Mouse (Mus musculus) embryo, embryonic 11.5 days (tissue): ENCODE measurements around the gene Pif1.

ENCODE experiments used
- DNase-seq: peaks from one replicate; pipeline ENCODE4 v3.0.0-alpha.2; 2012; ENCODE audit warnings: low read depth, low spot score

Pif1 gene

DNA sequence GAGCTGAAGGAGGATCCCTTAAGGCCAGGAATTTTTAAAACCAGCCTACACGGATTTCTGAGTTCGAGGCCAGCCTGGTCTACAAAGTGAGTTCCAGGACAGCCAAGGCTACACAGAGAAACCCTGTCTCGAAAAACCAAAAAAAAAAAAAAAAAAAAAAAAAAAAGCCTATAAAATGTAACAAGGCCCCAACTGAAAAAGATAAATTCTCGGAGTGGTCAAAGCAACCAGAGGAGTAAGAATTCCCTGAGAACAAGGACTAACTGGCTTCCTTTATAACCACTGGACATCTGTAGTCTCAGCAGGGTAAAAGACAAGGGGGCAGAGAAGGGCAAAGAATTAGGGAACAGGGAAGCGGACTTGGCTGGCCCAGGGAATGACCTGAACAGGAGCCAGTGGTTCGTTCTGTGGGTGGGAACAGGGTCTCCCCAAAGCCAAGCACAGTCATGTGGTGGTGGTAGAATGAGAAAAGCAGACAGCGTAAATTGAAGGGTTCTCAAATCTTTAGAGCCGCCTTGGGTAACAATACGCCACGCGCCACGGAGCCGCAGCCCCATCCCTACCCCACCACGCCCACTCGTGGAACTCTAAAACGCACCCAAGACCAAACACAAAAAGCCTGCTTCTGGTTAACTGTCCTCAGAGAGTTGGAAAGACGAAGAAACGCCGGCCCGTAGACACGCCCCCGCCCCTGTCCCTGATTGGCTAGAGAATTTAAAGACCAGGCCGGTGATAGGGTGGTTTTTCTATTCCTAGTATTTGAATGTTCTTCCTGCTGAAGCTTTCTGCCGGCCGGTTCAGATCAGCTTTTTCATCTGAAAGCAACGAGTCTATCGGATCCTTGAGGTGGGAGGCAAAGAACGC lies at the start of gene Pif1:
Gene Pif1 (plus strand): TSS at position 755 of the 864 bp plus-strand sequence.
- peak; percentile 79 for DNase-seq

GRCm38 (mm10) chr9:65537901-65538630 lies 48.9 kb upstream of the Pif1 start:
- DNase-seq = no peak

DNA sequence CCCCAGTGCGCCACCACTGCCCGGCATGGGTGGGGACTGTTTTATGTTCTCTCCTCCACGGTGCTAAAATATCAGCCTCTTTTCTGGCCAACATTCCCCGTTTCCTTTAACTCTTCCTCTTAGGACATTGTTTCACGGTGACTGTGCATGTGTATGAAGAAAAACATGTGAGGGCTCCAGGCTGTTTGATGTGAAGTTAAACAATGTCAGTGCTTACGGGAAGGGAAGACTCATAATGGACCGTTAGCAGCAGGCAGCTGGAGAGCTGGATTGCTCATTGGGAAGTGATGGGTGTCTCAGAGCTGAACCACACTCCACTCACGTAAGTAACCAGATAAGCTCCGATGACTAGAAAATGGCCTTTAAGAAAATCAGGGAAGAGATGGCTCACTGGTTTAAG lies 47.3 kb upstream of the Pif1 start:
- DNase-seq = no peak

GRCm38 (mm10) chr9:65541126-65542068 lies 45.6 kb upstream of the Pif1 start:
- DNase-seq = no peak

- no peak for DNase-seq
Observed at GRCm38 (mm10) chr9:65542111-65542524, 44.8 kb upstream of the Pif1 start.

DNA sequence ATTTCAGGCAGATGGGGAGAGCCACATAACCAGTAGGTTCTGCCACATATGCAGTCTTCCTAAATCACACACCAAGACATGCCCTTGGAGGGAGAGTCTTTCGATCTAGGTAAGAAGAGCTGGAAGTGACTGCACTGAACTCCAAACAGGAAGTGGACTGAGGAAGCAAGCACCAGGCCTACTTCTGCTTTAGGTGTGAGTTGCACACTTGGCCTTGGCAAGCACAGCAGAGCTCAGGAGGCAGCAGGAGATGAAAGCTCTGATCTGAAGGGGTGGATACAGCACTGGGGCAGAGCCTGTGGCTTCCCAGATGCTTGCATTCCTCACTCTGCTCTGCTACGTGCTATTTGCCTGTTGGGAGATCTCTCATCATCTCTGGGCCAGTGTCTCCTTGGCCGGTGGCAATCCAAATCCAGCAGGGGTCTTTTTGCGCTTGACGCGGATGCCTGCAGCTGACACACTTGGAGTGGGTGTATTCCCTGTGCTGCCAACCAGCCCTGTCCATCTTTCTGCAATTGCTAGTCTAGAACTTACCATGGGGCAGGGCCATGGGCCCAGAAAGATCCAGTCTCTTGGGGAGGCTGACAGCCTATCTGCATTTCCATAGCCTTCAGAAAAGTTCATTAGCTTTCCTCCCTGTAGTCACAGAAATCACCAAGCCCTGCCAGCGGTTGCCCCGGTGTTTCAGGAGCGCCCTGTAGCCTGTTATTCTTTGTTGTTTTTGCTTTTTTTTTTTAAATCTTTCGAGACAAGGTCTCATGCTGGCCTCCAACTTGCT lies 41.1 kb upstream of the Pif1 start:
- no peak for DNase-seq

DNA sequence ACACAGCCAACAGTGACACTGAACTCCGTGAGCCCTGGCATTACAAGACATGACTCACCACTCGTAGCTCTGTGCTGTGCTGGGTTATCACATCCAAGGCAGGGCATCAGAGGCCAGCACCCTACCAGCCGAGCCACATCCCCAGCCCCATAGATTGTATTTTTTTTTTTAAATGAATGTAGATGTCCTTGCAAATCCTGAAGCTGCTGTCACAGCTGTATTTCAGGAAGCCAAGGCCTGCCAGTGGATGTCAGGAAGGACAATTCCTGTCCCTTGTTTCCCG lies 40.6 kb upstream of the Pif1 start:
- no peak for DNase-seq

DNA sequence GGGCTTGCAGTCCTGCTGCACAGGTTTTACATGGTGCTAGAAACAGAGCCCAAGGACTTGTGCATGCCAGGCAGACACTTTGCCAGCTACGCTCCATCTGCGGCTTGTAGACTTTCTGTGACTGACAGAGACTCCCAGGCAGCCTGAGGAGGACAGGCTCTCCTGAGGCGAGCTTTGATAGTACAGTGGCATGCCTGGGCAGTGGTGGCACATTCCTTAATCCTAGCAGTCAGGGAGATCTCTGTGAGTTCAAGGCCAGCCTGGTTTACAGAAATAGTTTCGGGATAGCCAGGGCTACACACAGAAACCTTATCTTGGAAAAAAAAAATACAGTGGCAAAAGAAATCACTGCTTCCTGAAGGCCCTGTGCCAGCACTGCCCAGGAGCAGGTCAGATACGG lies 39.8 kb upstream of the Pif1 start:
- DNase-seq = no peak

GRCm38 (mm10) chr9:65547844-65548243 lies 39.1 kb upstream of the Pif1 start:
- DNase-seq = no peak

DNA sequence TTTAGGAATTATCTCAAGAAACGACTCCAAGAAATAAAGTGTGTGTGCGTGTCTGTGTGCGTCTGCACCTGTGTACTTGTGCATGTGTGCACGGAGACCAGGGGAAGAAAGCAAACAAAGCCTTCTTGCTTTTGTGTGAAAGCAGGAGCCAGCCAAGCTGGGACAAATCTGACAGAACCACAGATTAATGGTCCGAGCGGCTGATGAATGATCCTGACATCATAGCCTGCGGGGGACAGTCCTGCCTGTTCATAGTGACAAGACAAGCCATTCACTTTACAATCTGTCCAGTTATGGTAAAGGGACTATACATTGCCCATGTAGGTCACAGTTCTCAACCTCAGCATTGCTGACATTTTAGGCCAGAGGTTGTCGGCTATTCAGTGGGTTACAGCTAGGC lies 38.6 kb upstream of the Pif1 start:
- no peak for DNase-seq

DNA sequence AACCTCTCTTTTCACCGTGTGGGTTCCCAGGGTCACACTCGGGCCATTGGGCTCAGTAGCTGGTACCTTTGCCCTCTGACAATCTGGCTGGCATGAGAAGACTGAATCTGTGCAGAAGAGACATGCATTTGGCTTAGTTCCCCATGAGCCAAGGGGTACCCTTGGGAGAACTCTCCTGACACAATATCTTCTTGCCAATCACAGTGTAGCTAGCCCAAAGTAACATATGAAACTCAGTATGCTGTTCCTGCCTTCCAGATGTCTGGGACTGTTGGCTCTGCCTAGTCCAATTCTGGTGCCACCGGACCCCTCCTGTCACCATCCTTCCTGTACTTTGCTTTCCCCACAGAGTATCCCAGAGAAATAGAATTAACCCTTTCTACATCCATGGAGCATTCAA lies 37.8 kb upstream of the Pif1 start:
- DNase-seq = no peak

DNA sequence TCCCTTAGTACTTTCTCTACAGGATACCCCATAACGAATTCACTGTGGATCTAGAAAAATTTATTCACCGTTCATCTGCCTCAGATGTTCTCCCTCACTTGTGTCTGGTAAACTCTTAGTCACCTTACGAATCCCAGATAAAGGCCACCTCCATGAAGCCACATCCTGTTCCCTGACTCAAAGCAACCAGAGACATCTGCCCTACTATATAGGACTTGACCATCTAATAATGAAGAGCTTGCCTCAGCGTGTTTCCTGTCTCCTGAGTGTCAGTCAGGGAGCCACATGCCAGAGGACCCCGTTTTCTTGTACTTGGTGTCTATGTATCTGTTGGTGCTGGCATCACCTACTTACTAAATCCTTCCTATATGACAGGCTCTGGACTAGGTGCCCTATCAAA lies 37.3 kb upstream of the Pif1 start:
- no peak for DNase-seq

DNA sequence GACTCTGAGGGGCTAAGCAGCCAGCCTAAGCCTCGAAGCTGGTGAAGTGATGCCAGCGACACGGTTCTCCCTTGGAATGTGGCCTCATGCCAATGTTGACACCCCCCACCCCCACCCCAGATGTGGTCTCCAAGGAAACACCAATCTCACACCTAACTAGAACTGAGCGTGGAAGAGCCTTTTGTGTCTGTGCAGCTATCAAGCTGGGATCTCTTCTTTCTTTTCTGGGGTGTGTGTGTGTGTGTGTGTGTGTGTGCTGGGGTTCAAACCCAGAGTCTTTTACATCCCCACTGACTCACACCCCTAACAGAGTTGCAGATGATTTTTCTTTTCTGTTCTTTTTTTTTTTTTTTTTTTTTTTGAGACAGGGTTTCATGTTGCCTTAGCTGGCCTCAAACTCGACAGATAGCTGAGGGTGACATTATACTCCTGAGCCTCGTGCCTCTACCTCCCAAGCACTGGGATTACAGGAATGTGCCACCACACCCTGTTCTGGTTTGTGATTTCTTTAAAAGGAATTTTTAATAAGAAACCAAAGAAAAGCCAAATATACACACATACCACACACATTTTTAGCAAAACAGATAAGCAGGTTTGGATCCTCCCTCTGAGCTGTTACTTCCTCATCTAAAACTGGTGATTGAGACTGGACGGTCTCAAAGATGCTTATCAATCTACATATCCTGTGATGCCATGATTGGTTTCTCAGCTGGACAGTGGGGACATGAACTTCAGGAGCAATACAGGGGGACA lies 36.7 kb upstream of the Pif1 start:
- no peak for DNase-seq

DNA sequence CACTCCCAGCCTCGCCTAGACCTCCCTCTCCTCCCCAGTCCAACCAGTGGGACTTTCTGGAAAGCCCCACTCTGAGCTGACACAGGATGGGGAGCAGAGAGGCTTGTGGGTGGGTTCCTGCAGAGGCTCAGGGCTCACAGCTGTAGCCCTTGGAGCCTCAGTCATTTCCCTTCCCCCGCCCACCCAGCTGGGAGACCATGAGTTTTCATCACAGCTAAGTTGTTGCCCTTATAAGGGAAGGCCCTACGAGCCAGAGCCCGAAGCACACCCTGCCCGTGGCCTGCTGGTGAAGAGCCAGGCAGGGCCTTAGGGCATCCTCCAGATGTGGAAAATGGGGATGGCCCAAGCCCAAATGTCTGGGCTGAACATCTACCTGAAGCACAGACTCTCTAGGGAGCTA lies 35.9 kb upstream of the Pif1 start:
- peak; percentile 41 for DNase-seq

DNA sequence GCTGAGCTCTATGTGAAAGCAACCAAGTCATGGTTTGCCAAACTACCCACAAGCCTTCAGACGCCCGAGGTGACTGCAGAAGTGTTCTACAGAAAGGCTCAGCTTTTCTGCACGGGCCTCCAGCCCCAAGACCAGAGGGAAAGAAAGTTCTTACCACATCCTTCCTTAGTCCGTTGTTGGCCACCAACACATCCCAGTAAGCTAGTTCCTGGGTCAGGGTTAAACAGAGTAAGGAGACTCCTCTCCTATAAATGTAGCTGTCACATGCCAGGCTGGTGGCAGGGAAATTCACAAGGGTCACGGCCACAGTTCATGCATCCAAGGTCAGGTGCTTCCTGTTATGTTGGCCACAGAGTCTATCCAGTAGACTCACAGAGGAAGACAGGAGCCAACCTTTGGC lies 34.8 kb upstream of the Pif1 start:
- no peak for DNase-seq

GRCm38 (mm10) chr9:65552711-65553110 lies 34.2 kb upstream of the Pif1 start:
- DNase-seq = no peak

- DNase-seq = no peak
Observed at GRCm38 (mm10) chr9:65555001-65555405, 32.0 kb upstream of the Pif1 start.

DNA sequence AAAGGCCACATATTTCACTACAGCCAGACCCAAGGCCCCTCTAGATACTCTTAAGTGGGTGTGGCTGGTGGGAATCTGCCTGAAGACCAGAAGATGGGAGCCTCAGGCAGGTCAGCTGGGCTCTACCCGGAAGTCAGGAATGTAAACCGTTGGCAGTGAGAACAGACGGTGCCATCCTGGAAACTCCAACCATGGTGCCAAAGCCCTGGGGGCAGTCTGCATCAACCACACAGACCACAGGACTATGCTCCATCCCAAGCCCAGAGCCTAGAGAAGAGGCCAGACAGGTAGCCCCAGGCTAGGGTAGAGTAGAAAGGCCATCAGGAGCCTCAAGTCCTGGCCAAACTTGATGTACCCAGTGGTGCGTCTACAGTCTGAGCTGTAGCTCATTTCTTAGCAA lies 31.3 kb upstream of the Pif1 start:
- no peak for DNase-seq

GRCm38 (mm10) chr9:65556349-65556748 lies 30.6 kb upstream of the Pif1 start:
- DNase-seq = no peak

DNA sequence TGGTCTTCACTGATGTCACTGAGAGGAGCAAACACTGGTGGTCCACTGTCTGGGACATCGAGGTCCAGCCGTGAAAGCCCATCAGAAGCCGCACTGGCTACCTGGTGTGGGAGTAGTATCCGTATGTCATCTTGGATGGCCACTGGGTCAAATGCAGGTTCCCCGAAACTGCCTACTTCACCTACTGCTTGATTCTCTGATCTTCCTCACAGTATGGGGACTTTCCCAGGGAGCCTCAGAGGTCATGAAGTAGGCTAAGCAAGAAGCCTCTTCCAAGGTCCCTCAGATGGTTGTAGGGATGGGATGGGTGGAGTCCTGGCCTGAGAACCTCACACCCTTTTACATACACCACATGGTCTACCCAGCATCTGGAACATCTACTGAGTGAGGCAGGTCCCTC lies 30.0 kb upstream of the Pif1 start:
- no peak for DNase-seq

GRCm38 (mm10) chr9:65558806-65559205 lies 28.2 kb upstream of the Pif1 start:
- no peak for DNase-seq
